Comparison of ENCODE assay signal across 22 mouse cellular contexts in genomic region chr17:29915820-29916219, GRCm38 (mm10). TPM values are rescaled to one million over a fixed set of nuclear protein-coding genes. Genes with fewer than 3 reads are reported as not detected.
DNase-seq lines count a peak whose midpoint lies in the region; ATAC-seq and TF ChIP-seq lines count a peak whose summit lies in the region.
"Had no signal": no experiment of that assay in that cellular context is flagged by ENCODE, and none has a peak within 500 bp of the region (broad histone marks: within the 10 kb centered on the region; RNA-seq: fewer than 3 reads in every experiment).

No protein-coding gene starts in this region.

- no peaks in the 10 kb centered on the region for H3K36me3 ChIP-seq in forebrain, embryonic 14.5 days (ENCODE audit: control insufficient read depth, insufficient read depth, low read length)
- H3K36me3 ChIP-seq in forebrain, embryonic 10.5 days (replicated peaks), result no peaks in the 10 kb centered on the region
- no peaks in the 10 kb centered on the region for H3K36me3 ChIP-seq in limb, embryonic 10.5 days
- H3K36me3 ChIP-seq: embryonic facial prominence, embryonic 15.5 days; heart, embryonic 12.5 days; hindbrain, embryonic 10.5 days; intestine, embryonic 15.5 days had no signal

- 43% methylated on average over 10 of the region's 10 CpGs for WGBS in forebrain, embryonic 14.5 days
- WGBS in forebrain, embryonic 10.5 days, result 81% methylated on average over 10 of the region's 10 CpGs
- 67% methylated on average over 10 of the region's 10 CpGs for WGBS in limb, embryonic 10.5 days

- H3K9ac ChIP-seq in forebrain, embryonic 14.5 days (ENCODE audit: low read length), result no peak overlapping the region
- H3K9ac ChIP-seq: embryonic facial prominence, embryonic 15.5 days; heart, embryonic 12.5 days; hindbrain, embryonic 14.5 days; intestine, embryonic 15.5 days had no signal

- H3K27ac ChIP-seq in forebrain, embryonic 14.5 days (ENCODE audit: low read depth, low read length), result no peak overlapping the region
- H3K27ac ChIP-seq in forebrain, embryonic 10.5 days, result no peak overlapping the region
- H3K27ac ChIP-seq in left cerebral cortex, adult 2 months, result no peak overlapping the region
- H3K27ac ChIP-seq in limb, embryonic 10.5 days, result peak overlapping the region; percentile 70
- H3K27ac ChIP-seq: embryonic facial prominence, embryonic 15.5 days; gastrocnemius, adult 2 months; hindbrain, embryonic 14.5 days; intestine, embryonic 15.5 days had no signal

- peak; percentile 68 for DNase-seq in forebrain, embryonic 14.5 days (ENCODE audit: low spot score)
- DNase-seq in forebrain, embryonic 10.5 days (ENCODE audit: extremely low spot score, low spot score), result no peak
- peak; percentile 22 to 23 for DNase-seq in left cerebral cortex, adult 18-20 months (ENCODE audit: low spot score in 2 of 2)
- DNase-seq in left cerebral cortex, adult 2 months (ENCODE audit: extremely low spot score in 1 of 2, low spot score in 2 of 2), result no peak
- peak; percentile 77 for DNase-seq in brain, embryonic 14.5 days (ENCODE audit: low read depth)
- DNase-seq in limb, embryonic 10.5 days (ENCODE audit: low spot score), result no peak
- DNase-seq in spleen, adult 18-20 months, result no peak
- DNase-seq: adrenal gland, adult 2 months; adrenal gland, postnatal 25 days; cerebellum, adult 11-12 months; cerebellum, adult 9-10 months; cerebellum, postnatal 25 days; gastrocnemius, adult 2 months; gastrocnemius, postnatal 25 days; kidney, adult 18-20 months had no signal

- ATAC-seq in forebrain, embryonic 14.5 days, result peak; percentile 46; the same call in 1 of the 2 replicates
- ATAC-seq: intestine, embryonic 15.5 days; Patski had no signal

- H3K9me3 ChIP-seq in forebrain, embryonic 14.5 days (replicated peaks; ENCODE audit: control insufficient read depth, low read length), result no peaks in the 10 kb centered on the region
- no peaks in the 10 kb centered on the region for H3K9me3 ChIP-seq in forebrain, embryonic 10.5 days
- no peaks in the 10 kb centered on the region for H3K9me3 ChIP-seq in limb, embryonic 10.5 days (replicated peaks)
- H3K9me3 ChIP-seq: embryonic facial prominence, embryonic 15.5 days; heart, embryonic 12.5 days; hindbrain, embryonic 10.5 days; intestine, embryonic 15.5 days had no signal

- H3K4me1 ChIP-seq in forebrain, embryonic 14.5 days (ENCODE audit: control insufficient read depth, insufficient read depth, low read length), result peaks cover 17% of the 10 kb centered on the region
- H3K4me1 ChIP-seq in forebrain, embryonic 10.5 days, result peaks cover 34% of the 10 kb centered on the region
- H3K4me1 ChIP-seq in limb, embryonic 10.5 days, result peaks cover 60% of the 10 kb centered on the region

- H3K27me3 ChIP-seq in forebrain, embryonic 14.5 days (replicated peaks; ENCODE audit: control insufficient read depth, insufficient read depth, low read length), result no peaks in the 10 kb centered on the region
- 0 out of 2 replicates have a peak, but pooled peaks cover 5% of the 10 kb centered on the region for H3K27me3 ChIP-seq in forebrain, embryonic 10.5 days (ENCODE audit: poor library complexity, severe bottlenecking)
- H3K27me3 ChIP-seq in limb, embryonic 10.5 days (ENCODE audit: low read depth, poor library complexity, severe bottlenecking), result no peaks in the 10 kb centered on the region
- H3K27me3 ChIP-seq: embryonic facial prominence, embryonic 15.5 days; heart, embryonic 12.5 days; intestine, embryonic 15.5 days; Patski had no signal

- H3K4me3 ChIP-seq in forebrain, embryonic 14.5 days (ENCODE audit: low read depth, low read length), result no peak overlapping the region
- no peak overlapping the region for H3K4me3 ChIP-seq in forebrain, embryonic 10.5 days
- no peak overlapping the region for H3K4me3 ChIP-seq in left cerebral cortex, adult 2 months
- H3K4me3 ChIP-seq in limb, embryonic 10.5 days, result no peak overlapping the region
- H3K4me3 ChIP-seq: embryonic facial prominence, embryonic 15.5 days; erythroblast, embryonic 14.5 days; gastrocnemius, adult 2 months; heart, embryonic 12.5 days; hindbrain, embryonic 10.5 days; intestine, embryonic 15.5 days had no signal

- TF ChIP-seq CTCF in left cerebral cortex, adult 2 months (IDR thresholded peaks at IDR 0.05), result no peak
- no peak for TF ChIP-seq CTCF in brain, embryonic 14.5 days (IDR thresholded peaks at IDR 0.05; ENCODE audit: borderline replicate concordance, extremely low read depth, insufficient read depth, insufficient read length)

- intact Hi-C loops in left cerebral cortex, adult 2 months (cut with DNase I), result no loop called here

- no peak for TF ChIP-seq POLR2A in brain, embryonic 14.5 days (IDR thresholded peaks at IDR 0.05; ENCODE audit: borderline replicate concordance, extremely low read depth, insufficient read depth, insufficient read length, poor library complexity, severe bottlenecking)

- no peak overlapping the region for H3K4me2 ChIP-seq in forebrain, embryonic 14.5 days (ENCODE audit: low read length)
- H3K4me2 ChIP-seq: embryonic facial prominence, embryonic 15.5 days; heart, embryonic 12.5 days; hindbrain, embryonic 14.5 days; intestine, embryonic 15.5 days had no signal

RNA-seq across cellular contexts. Expression of gene Mdga1, which starts 54.1 kb away (rescaled TPM):
- 9.4 and 9.9 TPM in 2 replicates for polyA plus RNA-seq in forebrain, embryonic 14.5 days (2014; fragmentation: Nextera tagmentation; extraction: Ambion mirVana)
- polyA plus RNA-seq in forebrain, embryonic 10.5 days (2016; fragmentation: Nextera tagmentation; extraction: Ambion mirVana), result 2.3 and 3.0 TPM in 2 replicates
- 10 to 100 TPM; 25.1 to 25.6 TPM for total RNA-seq in left cerebral cortex, adult 18-20 months (2021)
- 10 to 100 TPM; 27.8 to 32.7 TPM for total RNA-seq in left cerebral cortex, adult 2 months (2021)
- 38.1 and 58.9 TPM in 2 replicates for polyA plus RNA-seq in brain, embryonic 14.5 days (2012; rRNA removed)
- polyA plus RNA-seq in limb, embryonic 10.5 days (2016; fragmentation: Nextera tagmentation; extraction: Ambion mirVana), result 1.2 and 4.0 TPM in 2 replicates

Comparison
In these comparisons a context has a peak if more than half of its experiments do, and no peak if none do; other contexts are left out.
1. DNase-seq: peak in forebrain, embryonic 14.5 days (single experiment), left cerebral cortex, adult 18-20 months (2 of 2) and brain, embryonic 14.5 days (single experiment); none in forebrain, embryonic 10.5 days (single experiment), left cerebral cortex, adult 2 months (0 of 2), limb, embryonic 10.5 days (single experiment) and spleen, adult 18-20 months (0 of 2).